Comparison of ENCODE assay signal across 8 mouse cellular contexts in genomic region chr16:97325975-97326374, GRCm38 (mm10). TPM values are rescaled to one million over a fixed set of nuclear protein-coding genes. Genes with fewer than 3 reads are reported as not detected.
A peak's percentile ranks its signal among the peaks of the same experiment; 100 is the strongest.
DNase-seq lines count a peak whose midpoint lies in the region; ATAC-seq and TF ChIP-seq lines count a peak whose summit lies in the region.

No protein-coding gene starts in this region.

- H3K4me1 ChIP-seq in midbrain, embryonic 13.5 days (replicated peaks), result peaks cover 9% of the 10 kb centered on the region; the same call in 1 of the 2 replicates
- H3K4me1 ChIP-seq in midbrain, embryonic 11.5 days (ENCODE audit: control insufficient read depth, insufficient read depth, low read length), result no peaks in the 10 kb centered on the region; the same call in 1 of the 2 replicates
- H3K4me1 ChIP-seq in midbrain, postnatal 0 days (ENCODE audit: insufficient read depth, low read length), result no peaks in the 10 kb centered on the region

- H3K36me3 ChIP-seq in midbrain, embryonic 13.5 days, result no peaks in the 10 kb centered on the region
- no peaks in the 10 kb centered on the region for H3K36me3 ChIP-seq in midbrain, embryonic 11.5 days (ENCODE audit: control insufficient read depth, insufficient read depth, low read length)
- H3K36me3 ChIP-seq in midbrain, postnatal 0 days (ENCODE audit: insufficient read depth, low read length), result no peaks in the 10 kb centered on the region

- H3K27ac ChIP-seq in midbrain, embryonic 13.5 days, result no peak overlapping the region
- H3K27ac ChIP-seq in midbrain, embryonic 11.5 days (ENCODE audit: low read depth, low read length), result no peak overlapping the region
- H3K27ac ChIP-seq in midbrain, postnatal 0 days (ENCODE audit: low read depth, low read length), result no peak overlapping the region

- H3K4me3 ChIP-seq in midbrain, embryonic 13.5 days (replicated peaks), result no peak overlapping the region
- H3K4me3 ChIP-seq in midbrain, embryonic 11.5 days (ENCODE audit: low read depth, low read length), result no peak overlapping the region
- no peak overlapping the region for H3K4me3 ChIP-seq in midbrain, postnatal 0 days (ENCODE audit: low read depth, low read length)

- TF ChIP-seq CTCF in midbrain, postnatal 0 days (IDR thresholded peaks at IDR 0.05), result peak; percentile 69

- WGBS in midbrain, embryonic 13.5 days, result 37% methylated on average over 8 of the region's 8 CpGs
- 47% methylated on average over 8 of the region's 8 CpGs for WGBS in midbrain, embryonic 11.5 days
- WGBS in midbrain, postnatal 0 days, result 33% methylated on average over 8 of the region's 8 CpGs

- no peaks in the 10 kb centered on the region for H3K27me3 ChIP-seq in midbrain, embryonic 13.5 days
- H3K27me3 ChIP-seq in midbrain, embryonic 11.5 days (ENCODE audit: control insufficient read depth, insufficient read depth, low read length), result no peaks in the 10 kb centered on the region
- H3K27me3 ChIP-seq in midbrain, postnatal 0 days (ENCODE audit: insufficient read depth, low read length), result no peaks in the 10 kb centered on the region

- ATAC-seq in midbrain, embryonic 13.5 days, result 0 out of 2 replicates have a peak, but pooled peaks have one; percentile 17
- ATAC-seq in midbrain, embryonic 11.5 days (ENCODE audit: low FRiP score), result no peak; the same call in 1 of the 2 replicates
- ATAC-seq in midbrain, postnatal 0 days (ENCODE audit: low FRiP score), result no peak

- no peak overlapping the region for H3K4me2 ChIP-seq in midbrain, embryonic 13.5 days (replicated peaks)
- no peak overlapping the region for H3K4me2 ChIP-seq in midbrain, embryonic 11.5 days
- no peak overlapping the region for H3K4me2 ChIP-seq in midbrain, postnatal 0 days (ENCODE audit: low read depth, low read length, poor library complexity, severe bottlenecking)

- DNase-seq in adrenal gland, postnatal 10 days, result peak; percentile 40
- no peak for DNase-seq in adrenal gland, postnatal 4 days (ENCODE audit: low spot score in 2 of 2)
- no peak for DNase-seq in midbrain, embryonic 11.5 days (ENCODE audit: low spot score, missing footprints)
- peak; percentile 37 to 42 for DNase-seq in frontal cortex, postnatal 14 days (ENCODE audit: low spot score in 2 of 2)
- peak; percentile 40 to 76 for DNase-seq in left cerebral cortex, adult 8-10 months (ENCODE audit: low spot score in 2 of 2)
- DNase-seq in midbrain, postnatal 0 days (ENCODE audit: low spot score), result peak; percentile 53
- no peak for DNase-seq in urinary bladder, adult 2 months (ENCODE audit: low spot score)

- H3K9ac ChIP-seq in midbrain, embryonic 13.5 days (replicated peaks), result no peak overlapping the region
- H3K9ac ChIP-seq in midbrain, embryonic 11.5 days (ENCODE audit: low read length), result no peak overlapping the region
- no peak overlapping the region for H3K9ac ChIP-seq in midbrain, postnatal 0 days (replicated peaks; ENCODE audit: low read length, poor library complexity, severe bottlenecking)

- H3K9me3 ChIP-seq in midbrain, embryonic 13.5 days, result no peaks in the 10 kb centered on the region
- H3K9me3 ChIP-seq in midbrain, embryonic 11.5 days (ENCODE audit: control insufficient read depth, low read length), result no peaks in the 10 kb centered on the region
- H3K9me3 ChIP-seq in midbrain, postnatal 0 days (ENCODE audit: low read length), result no peaks in the 10 kb centered on the region

RNA-seq across cellular contexts. Expression of gene Bace2, which starts 30.6 kb away (rescaled TPM):
- total RNA-seq in adrenal gland, postnatal 10 days (2021), result 10 to 100 TPM; 16.5 to 18.7 TPM
- total RNA-seq in adrenal gland, postnatal 4 days (2021), result 10 to 100 TPM; 17.2 to 18.3 TPM
- polyA plus RNA-seq in midbrain, embryonic 13.5 days (2015; fragmentation: Nextera tagmentation; extraction: Ambion mirVana), result 2.1 and 2.3 TPM in 2 replicates
- polyA plus RNA-seq in midbrain, embryonic 11.5 days (2014; fragmentation: Nextera tagmentation; extraction: Ambion mirVana), result 2.3 and 2.8 TPM in 2 replicates
- total RNA-seq in left cerebral cortex, adult 8-10 months (2022), result 1 to 10 TPM; 7.8 to 8.8 (median 8.0) TPM
- total RNA-seq in midbrain, postnatal 0 days (2014; rRNA removed), result 1.1 and 2.5 TPM in 2 replicates
- polyA plus RNA-seq in midbrain, postnatal 0 days (2015; fragmentation: Nextera tagmentation; extraction: Ambion mirVana), result 3.8 and 4.5 TPM in 2 replicates
- 46.3 and 49.5 TPM in 2 replicates for polyA plus RNA-seq in urinary bladder, adult 2 months (2012; rRNA removed)

Comparison
In these comparisons a context has a peak if more than half of its experiments do, and no peak if none do; other contexts are left out.
1. DNase-seq: peak in adrenal gland, postnatal 10 days (single experiment), frontal cortex, postnatal 14 days (2 of 2), left cerebral cortex, adult 8-10 months (2 of 2) and midbrain, postnatal 0 days (single experiment); none in adrenal gland, postnatal 4 days (0 of 2), midbrain, embryonic 11.5 days (single experiment) and urinary bladder, adult 2 months (single experiment).